Mouse (Mus musculus) spleen, adult 2 months (tissue): Measurements from ENCODE around the gene Fev. TPM values are rescaled to one million over a fixed set of nuclear protein-coding genes. Genes with fewer than 3 reads are reported as not detected.

ENCODE experiments used
- DNase-seq, 2 experiments: peaks; one replicate each; pipeline versions ENCODE4 v3.0.0 to v3.0.0-alpha.2; 2012 to 2021; ENCODE audit warnings: low spot score in 2 of 2, low read depth in 1 of 2
- H3K27ac ChIP-seq: fragments of 200-500 bp; 2 replicates; pipeline ENCODE4 v1.5.1; 2012; ENCODE audit warnings: low read length, inconsistent platforms; ENCODE audit not compliant: insufficient read depth
- H3K27me3 ChIP-seq: fragments of 200-500 bp; 2 replicates; pipeline ENCODE4 v1.6.1; 2012; ENCODE audit warnings: mild to moderate bottlenecking, moderate library complexity, low read length, inconsistent platforms; ENCODE audit not compliant: control insufficient read depth, insufficient read depth
- H3K36me3 ChIP-seq: fragments of 200-500 bp; 2 replicates; pipeline ENCODE4 v1.6.1; 2012; ENCODE audit warnings: mild to moderate bottlenecking, low read length, inconsistent platforms; ENCODE audit not compliant: control insufficient read depth, insufficient read depth
- H3K4me1 ChIP-seq: fragments of 200-500 bp; 2 replicates; pipeline ENCODE4 v1.6.1; 2011; ENCODE audit warnings: inconsistent platforms; ENCODE audit not compliant: control insufficient read depth, insufficient read depth, insufficient read length
- H3K4me3 ChIP-seq: fragments of 200-500 bp; 2 replicates; pipeline ENCODE4 v1.5.1; 2011; ENCODE audit warnings: mild to moderate bottlenecking, inconsistent platforms; ENCODE audit not compliant: insufficient read depth, insufficient read length; ENCODE audit errors: extremely low read depth
- CTCF ChIP-seq: fragments of 200-500 bp; IDR thresholded peaks from 2 replicates; pipeline ENCODE4 v1.5.1; 2011; ENCODE audit warnings: mild to moderate bottlenecking, inconsistent platforms; ENCODE audit not compliant: insufficient read depth, insufficient read length, insufficient replicate concordance; ENCODE audit errors: extremely low read depth
- POLR2A ChIP-seq: fragments of 200-500 bp; IDR thresholded peaks from 2 replicates; pipeline ENCODE4 v1.6.1; 2011; ENCODE audit warnings: low read depth, low read length, inconsistent platforms
- WGBS: fragments of 180-500 bp; shearing (Covaris S2); methylation state at CpG from one replicate; pipeline ENCODE4 v1.1.7; 2018; 5-methylcytosine and 5-hydroxymethylcytosine counted together
- polyA plus RNA-seq: library from polyadenylated mRNA; depleted of rRNA; stranded (reverse); fragments of >200 nt; gene quantifications from 2 replicates; pipeline ENCODE4 v1.2.3, GENCODE M21; 2012; rRNA removed

The Fev gene
- polyA plus RNA-seq = 0.08 TPM in 1 of 2 replicates, not detected in the other

DNA sequence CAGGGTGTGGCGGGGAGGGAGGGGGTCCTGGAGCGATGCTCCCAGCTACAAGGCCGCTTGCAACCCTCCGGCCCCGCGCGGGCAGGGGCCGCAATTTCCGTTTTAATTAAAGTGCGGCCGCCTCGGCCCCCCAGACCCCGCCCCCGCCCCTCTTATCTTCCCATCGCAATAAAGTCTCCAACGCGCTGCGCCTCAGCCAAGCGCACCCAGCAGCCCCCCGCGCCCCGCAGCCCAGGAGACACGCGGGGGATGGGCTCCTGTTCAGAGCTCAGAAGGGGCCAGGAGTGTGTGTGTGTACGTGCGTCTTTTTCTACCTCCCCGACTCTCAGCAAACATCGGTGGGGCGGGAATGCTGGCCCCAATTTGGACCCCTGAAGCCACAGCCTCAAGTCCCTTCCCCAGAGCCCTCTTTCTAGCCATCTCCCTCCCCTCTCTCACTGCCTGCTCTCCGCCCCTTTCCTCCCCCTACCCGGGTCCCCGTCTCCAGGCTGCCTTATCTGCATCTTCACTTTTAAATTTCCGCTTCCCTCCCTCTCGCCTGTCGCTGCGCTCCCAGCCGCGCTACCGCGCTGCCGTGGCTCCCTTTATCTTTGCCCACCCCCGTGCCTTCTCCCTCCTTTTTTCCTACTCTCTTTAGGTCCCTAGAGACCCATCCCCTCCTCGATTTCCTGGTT lies at the start of gene Fev:
TSS of gene Fev (minus strand) at position 51 of the 674 bp plus-strand sequence.
- H3K27me3 ChIP-seq = peaks cover 28% of the 10 kb centered on the region

DNA sequence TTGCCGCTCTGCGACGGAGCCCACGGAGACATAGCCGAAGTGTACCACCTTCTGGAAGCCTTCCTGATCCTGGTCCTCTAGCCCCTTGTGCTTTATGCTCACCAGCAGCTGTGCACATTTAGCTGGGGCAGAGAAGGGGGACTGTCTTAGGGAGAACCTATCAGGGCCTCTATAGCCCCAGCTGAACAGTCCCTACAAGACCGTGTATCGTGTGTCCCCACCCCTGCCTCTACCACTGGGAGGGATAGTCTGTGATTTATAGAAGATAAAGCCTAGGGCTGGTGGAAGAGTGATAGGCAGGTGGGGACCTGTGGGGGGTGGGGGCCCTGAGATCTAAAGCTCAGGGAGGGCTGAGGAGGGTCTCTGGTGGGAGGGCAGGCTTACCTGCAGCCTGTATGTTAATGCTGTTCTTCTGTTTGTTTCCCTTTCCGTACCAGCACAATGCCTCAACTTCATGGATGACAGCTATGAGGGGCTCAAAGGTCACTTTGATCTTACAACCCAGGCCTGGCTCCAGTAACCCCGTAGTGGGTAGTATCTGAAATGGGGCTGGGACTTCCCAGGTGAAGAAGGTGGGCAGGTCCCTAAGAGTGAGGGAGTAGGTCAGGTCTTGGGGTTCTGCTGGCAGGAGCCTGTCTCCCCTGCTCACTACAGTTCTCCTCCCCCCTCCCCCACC lies 42.5 kb upstream of the Fev start:
- H3K27me3 ChIP-seq = no peaks in the 10 kb centered on the region
- H3K4me3 ChIP-seq = no peak overlapping the region
- no peaks in the 10 kb centered on the region for H3K36me3 ChIP-seq
- TF ChIP-seq POLR2A (no peak), CTCF (no peak)
- no peak for DNase-seq
- no peak overlapping the region for H3K27ac ChIP-seq
- H3K4me1 ChIP-seq = no peaks in the 10 kb centered on the region
- 85% methylated on average over 9 of the region's 9 CpGs for WGBS

More for the DNA sequence above, at the start of gene Fev:
- H3K4me3 ChIP-seq = no peak within 1 kb of the TSS
- peaks cover 2% of the 10 kb centered on the region; the same call in 1 of the 2 replicates for H3K4me1 ChIP-seq
- no peak within 1 kb of the TSS for H3K27ac ChIP-seq
- no peak for DNase-seq
- TF ChIP-seq CTCF (no peak), POLR2A (no peak)
- H3K36me3 ChIP-seq = no peaks in the 10 kb centered on the region
- WGBS = 3% methylated on average over 42 of the region's 43 CpGs

DNA sequence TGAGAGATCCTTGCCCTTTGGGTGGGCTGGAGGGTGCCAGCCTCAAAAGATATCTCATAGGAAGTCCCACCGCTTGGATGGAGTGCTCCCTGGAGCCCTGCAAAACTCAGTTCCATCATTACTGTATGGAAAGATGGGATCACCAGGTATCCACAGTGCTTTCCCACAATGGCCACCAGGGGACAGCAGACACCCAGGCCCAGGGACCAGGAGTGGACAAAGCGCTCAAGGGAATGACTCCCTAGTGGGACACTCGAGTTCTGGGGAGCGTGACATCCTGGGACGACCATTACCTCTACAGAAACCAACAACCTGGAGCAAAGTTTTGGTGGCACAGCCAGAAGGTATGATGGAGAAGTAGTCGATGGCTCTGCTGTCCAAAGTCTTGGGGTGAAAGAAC lies 41.5 kb upstream of the Fev start:
- Histone ChIP-seq H3K4me1 (no peaks in the 10 kb centered on the region), H3K4me3 (no peak overlapping the region), H3K27ac (no peak overlapping the region), H3K36me3 (no peaks in the 10 kb centered on the region), H3K27me3 (no peaks in the 10 kb centered on the region)
- 47% methylated on average over 6 of the region's 6 CpGs for WGBS
- DNase-seq = no peak
- TF ChIP-seq POLR2A (no peak), CTCF (no peak)

DNA sequence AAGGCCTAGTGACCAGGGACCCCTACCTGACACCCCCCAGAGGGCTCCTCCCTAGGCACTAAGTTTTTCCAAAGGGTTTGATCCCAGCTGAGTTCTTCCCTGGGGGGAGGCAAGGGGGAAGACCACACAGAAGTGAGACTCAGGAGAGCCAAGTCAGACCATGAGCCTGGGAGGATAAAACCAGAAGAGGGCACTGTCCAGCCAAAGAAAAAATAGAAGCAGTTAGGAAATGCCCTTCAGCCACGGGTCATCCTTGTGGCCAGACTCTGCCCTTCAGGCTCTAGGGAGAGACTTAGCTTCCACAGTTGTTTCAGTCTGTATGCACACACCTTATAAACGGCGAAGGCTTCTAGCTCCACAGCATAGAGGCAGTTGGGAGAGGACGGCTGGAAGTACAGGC lies 39.2 kb upstream of the Fev start:
- 67% methylated on average over 4 of the region's 4 CpGs for WGBS

DNA sequence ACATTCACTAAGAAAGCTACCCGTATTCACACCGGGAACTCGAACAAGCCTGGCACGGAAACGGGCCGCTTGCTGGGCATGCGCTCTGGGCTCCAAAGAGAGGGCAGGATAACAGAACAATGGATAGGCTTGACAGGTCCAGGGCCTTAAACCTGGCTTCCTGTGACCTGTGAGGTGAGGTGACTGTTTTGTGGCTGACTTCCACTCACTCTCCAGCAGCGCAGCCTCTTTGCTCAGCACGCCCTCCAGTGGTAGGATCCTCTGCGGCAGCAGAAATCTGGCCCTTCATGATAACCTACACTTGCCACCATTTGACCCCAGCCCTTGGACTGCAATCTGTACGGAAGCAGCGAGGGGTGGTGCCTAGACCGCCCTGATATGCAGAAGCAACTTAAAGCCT lies 30.5 kb upstream of the Fev start:
- Histone ChIP-seq H3K36me3 (no peaks in the 10 kb centered on the region), H3K27me3 (no peaks in the 10 kb centered on the region), H3K27ac (no peak overlapping the region), H3K4me3 (no peak overlapping the region), H3K4me1 (no peaks in the 10 kb centered on the region)
- WGBS = 31% methylated on average over 13 of the region's 13 CpGs
- TF ChIP-seq POLR2A (no peak), CTCF (no peak)
- no peak for DNase-seq

More for the DNA sequence above, 39.2 kb upstream of the Fev start:
- Histone ChIP-seq H3K27me3 (no peaks in the 10 kb centered on the region), H3K36me3 (no peaks in the 10 kb centered on the region), H3K4me3 (no peak overlapping the region), H3K27ac (no peak overlapping the region), H3K4me1 (no peaks in the 10 kb centered on the region)
- TF ChIP-seq CTCF (no peak), POLR2A (no peak)
- DNase-seq = no peak

DNA sequence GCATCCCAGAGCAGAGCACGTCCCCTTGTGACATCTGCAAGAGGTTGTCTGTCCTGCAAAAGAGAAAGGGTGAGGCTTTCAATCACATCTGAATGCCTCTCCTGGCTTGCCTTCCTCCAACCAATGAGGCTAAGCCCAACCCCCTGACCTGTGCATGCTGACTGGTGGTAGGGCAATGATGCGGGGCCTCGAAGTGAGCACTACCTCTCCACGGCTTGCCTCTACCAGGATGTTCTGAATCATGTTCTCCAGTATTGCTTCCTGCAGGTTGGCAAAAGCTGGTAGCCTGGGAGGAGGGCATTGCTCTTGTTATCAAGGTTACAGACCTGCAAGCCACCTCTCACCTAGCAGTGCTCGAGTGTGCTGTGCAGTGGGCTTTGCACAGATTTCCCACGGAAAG lies 17.0 kb upstream of the Fev start:
- H3K4me1 ChIP-seq = peaks cover 7% of the 10 kb centered on the region; the same call in 1 of the 2 replicates
- H3K4me3 ChIP-seq = no peak overlapping the region
- no peak overlapping the region for H3K27ac ChIP-seq
- DNase-seq = no peak
- TF ChIP-seq POLR2A (no peak), CTCF (no peak)
- H3K27me3 ChIP-seq = peaks cover 14% of the 10 kb centered on the region
- H3K36me3 ChIP-seq = no peaks in the 10 kb centered on the region
- WGBS = 13% methylated on average over 6 of the region's 6 CpGs

DNA sequence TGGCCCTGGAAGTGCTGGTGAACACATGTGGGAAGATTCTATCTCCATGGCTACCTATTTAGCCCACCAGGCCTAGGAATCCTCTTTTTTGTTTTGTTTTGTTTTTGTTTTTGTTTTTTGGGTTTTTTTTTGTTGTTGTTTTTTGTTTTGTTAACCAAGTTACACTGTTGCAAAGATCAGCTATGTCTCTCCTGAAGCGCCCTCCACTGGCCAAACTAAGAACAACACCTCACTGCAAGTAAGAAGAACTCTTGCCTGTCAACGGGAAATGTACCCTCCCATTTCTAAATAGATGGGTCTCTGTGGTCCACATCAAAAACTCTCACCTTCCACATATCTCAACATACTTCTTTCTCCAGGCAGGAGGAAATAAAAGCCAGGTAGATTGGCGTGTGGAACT lies 16.5 kb upstream of the Fev start:
- peaks cover 14% of the 10 kb centered on the region for H3K27me3 ChIP-seq
- WGBS = 3% methylated on average over 3 of the region's 3 CpGs

More for the DNA sequence above, 16.5 kb upstream of the Fev start:
- no peak overlapping the region for H3K4me3 ChIP-seq
- TF ChIP-seq CTCF (no peak), POLR2A (no peak)
- DNase-seq = peak in 1 of 2 experiments; percentile 8
- no peak overlapping the region for H3K27ac ChIP-seq
- H3K4me1 ChIP-seq = peaks cover 7% of the 10 kb centered on the region; the same call in 1 of the 2 replicates
- H3K36me3 ChIP-seq = no peaks in the 10 kb centered on the region
